Mouse (Mus musculus) left cerebral cortex, adult 11 months (tissue): ENCODE measurements around the gene Pde10a.

Experiments used
- DNase-seq: peaks from one replicate; pipeline ENCODE4 v3.0.0; 2022; ENCODE audit warnings: low spot score

The Pde10a gene

DNA sequence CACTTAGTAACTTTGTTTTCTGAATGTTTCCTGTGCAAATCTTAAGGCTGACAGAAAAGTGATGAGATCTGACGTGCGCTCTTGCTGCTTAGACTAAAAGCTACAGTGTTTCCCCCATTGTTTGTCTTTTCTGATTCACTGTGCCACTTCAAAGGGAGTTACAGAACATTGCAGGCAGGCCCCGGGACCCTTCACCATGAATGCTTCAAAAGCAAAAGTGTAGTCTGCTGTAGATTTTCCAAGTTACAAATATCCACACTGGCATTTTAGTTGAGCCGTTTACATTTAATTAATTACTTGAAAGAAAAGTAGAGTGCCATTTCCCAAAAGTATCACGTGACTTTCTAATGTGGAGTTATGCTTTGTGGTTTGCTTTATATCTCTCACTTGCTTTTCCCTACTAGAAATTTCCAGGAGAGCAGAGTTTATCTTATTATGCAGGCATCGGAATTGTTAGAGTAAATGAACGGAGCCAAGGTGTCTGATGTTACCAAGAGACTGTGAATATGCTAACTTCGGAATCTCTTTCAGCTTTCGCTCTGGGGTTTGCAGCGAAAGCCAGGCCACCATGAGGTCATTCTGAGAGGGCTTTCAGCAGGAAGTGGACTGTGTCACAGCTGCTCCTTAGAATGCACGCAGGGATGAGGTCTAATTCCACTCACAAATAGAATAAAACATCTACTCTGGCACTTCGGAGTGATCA lies 447.1 kb downstream of the Pde10a start:
- no peak for DNase-seq

DNA sequence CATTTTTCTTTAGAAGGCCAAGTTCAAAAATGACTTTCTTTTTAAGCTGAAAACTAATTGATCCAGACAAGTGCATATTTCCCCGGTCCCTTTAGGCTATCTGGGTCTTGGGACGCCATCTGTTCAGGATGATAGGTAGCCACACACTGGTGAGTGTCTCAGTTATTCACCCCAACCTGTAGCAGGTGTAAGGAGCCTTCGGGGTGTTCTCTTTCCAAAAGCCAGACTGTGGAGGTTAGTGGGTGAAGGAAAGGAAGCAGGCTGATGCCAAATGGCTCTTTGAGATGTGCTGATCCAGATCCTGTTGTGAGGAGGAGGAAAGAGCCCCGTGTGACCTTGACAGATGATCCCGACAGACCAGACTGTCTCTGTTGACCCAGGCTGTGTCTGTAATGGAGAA lies 448.2 kb downstream of the Pde10a start:
- no peak for DNase-seq

DNA sequence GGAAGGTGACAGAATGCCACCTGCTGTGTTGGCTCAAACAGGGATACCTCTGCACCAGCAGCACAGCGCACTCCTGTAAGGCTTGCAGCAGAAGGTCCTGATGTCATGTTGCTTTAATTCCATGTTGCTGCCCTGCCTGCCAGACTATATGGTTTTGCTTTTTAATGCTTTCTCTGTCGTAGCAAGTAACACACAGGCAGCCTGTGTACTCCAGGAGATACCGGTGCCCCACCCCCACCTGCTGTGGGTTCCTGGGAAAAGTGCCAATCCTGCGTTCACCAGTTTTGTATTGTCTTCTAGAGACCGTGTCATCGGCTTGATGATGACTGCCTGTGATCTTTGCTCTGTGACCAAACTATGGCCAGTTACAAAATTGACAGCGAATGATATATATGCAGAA lies 449.3 kb downstream of the Pde10a start:
- no peak for DNase-seq

DNA sequence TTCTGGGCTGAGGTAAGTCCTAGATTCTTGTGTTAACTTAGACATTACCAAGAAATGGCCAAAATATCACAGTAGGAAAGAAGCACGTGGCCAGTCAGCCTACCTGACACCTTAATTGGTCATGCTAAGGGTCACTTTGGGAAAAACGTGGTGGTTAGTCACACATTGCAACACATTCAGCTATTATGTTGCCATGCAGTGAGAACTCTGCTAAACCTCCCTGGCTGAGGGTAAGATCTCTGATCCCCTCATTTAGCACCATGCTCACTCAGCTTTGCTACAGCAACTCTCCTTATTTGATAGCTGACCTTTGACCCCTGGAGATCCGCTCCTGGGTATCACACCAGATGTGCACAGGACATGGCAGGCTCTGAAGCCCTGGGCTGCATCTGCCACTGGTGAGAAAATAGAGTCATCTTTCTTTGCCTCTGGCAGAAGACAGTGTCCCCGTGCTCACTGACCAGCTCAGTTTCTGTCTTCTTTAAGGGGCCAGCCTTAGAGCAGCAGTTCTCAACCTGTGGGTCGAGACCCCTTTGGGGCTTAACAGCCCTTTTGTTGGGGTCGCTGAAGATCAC lies 449.7 kb downstream of the Pde10a start:
- DNase-seq = no peak

DNA sequence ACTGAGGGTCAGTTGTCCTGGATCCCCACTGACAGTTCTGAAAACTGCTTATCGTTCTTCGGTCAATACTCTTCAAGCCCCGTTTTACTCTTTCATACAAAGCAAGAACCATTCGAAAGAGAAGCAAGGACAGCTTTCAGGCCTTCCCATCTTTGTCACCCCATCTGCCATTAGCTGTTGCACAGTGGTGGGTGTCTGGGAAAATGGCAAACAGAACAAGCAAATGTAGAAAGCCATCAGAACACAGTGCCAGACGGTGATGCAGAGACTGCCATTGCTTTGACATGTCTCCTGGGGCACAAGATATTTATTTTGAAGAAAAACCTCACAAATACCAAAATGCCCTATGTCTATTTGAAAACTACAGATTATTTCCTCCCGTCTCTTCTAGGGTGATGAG lies 451.6 kb downstream of the Pde10a start:
- DNase-seq = no peak

DNA sequence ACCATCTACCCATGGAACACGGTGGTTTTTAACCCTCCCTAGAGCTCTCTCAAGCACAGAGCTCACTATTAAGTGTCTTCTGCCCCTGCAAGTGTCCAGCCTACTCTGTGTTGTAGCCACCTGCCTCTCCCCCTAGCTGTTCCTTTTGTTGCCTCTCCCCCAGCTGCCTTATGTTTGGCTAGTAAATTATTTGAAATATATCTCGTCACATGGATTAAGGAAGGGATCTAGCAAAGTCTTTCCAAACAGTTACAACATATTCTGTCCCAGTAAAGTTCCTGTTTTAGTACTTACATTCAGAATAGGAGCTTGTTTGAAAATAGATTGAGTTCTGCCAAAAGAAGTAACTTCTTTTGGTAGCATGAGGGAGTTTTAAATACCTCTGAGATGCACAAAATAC lies 452.1 kb downstream of the Pde10a start:
- no peak for DNase-seq

DNA sequence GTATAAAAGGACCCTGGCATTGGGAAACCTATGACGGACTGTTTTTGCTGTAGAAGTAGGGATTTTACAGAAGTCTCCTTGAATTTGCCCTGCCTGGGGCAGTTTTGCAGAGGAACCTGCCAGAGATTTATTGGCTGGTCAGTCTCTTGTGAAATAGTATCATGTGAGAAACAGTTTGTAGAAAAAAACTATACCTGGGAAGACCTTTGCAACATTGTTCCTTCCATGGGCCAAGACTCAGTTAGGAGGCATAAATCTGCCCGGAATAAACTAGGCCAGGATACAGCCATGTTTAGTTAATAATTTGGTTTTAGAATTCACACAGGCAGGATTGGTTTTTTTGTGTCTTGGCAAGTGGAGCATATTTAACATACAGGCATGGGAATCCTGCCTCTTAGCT lies 458.4 kb downstream of the Pde10a start:
- DNase-seq = no peak

DNA sequence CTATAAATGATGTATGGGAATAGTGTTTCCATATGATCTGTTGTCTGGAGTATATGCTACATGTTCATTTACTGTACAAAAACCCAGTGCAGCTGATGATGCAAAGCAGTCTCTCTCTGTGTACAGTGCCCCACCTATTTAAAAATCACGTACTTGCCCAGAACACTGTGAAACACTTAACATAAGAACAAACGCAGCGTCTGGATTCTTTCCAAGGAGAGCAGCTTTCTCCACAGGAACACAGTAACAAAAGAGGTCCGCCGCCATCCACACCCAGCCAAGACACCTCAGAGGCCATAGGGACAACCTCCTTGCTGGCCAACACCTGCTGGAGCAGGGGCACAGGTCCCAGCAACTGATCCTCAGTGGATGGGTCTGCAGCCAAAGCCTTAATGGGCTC lies 460.5 kb downstream of the Pde10a start:
- no peak for DNase-seq

DNA sequence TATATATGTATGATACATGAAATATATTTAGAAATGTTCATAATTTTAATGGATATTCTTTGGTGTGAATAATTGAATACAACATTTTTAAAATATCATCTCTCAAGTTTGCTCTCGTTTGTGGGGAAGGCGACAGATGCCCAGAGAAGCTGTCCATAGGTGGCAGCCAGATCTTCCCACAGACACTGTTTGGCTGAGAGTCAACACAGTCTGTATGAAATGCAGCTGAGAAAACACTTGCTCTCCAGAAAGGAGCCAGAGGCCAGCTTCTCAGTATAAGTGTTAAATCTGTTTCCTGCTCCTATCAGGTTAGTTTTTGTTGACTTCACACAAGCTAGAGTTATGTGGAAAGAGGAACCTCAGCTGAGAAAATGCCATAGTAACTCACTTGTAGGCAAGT lies 461.4 kb downstream of the Pde10a start:
- DNase-seq = no peak

DNA sequence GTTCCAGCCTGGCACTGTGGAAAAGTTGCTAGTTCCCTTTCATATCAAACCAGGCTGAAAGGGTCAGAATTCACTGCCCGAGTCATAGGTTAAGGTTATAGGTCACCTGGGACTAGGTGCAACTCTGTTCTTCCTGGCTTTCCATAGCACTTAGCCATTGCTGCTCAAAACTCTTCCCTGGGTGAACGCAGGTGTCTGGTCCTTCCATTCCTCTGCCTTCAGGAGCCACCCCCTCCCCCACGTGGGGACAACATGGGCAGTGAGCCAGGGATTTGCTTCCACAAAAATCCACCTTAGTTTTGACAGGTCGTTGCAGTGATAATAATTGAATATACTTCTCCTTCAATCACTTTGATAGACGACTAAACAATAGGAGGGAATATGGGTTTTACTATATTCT lies 462.2 kb downstream of the Pde10a start:
- DNase-seq = no peak

DNA sequence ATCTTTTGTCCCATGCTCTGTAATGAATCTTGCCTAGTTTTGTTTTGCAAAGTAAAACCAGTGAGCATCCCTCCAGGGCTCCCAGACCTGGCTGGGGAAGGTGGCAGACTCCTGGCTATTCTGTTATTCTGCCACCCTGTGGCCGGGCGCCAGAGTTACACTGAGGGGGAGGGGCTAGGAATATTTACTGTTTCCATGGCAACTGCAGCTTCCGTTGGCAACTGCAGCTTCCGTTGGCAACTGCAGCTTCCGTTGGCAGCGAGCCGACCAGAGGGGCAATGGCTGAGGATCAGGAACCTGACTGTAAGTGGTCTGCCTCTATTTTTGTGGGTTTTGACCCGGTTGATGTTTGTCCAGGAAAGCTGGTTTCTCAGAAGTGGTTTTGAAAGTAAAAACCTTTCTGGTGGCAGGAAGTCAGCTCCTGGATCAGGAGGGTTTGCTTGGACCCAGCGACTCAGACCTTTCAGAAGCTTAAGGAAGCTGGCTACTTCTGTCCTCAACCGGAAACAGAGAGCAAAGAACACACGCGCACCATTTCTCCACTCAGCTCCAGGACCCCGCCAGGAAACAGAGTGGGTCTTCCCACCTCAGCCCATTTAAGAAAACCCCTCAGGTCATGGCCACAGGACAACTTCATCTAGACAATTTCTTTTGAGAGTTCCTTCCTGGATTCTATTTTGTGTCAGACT lies 463.1 kb downstream of the Pde10a start, which contains the start of gene 1700010I14Rik:
TSS of gene 1700010I14Rik (plus strand) at position 215 of the 689 bp plus-strand sequence.
- DNase-seq = peak; percentile 84

DNA sequence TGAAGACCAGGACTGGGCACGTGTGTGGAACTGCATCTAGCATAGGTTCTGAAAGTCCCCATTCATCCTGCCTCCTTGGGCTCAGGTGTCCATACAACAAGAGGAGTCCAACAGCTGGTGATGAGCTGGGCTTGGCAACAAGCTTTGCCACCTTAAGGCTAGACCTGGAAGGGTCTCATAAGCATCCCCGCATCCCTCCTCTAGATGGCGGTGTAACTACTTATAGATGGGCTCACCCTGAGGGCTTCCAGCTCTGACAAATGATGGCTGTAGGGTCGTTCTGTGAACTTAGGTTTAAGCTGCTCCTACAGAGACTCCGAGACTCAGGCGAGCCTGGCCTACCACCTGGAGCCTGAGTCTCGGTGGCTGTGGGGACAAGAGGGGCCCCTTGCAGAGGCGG lies 466.0 kb downstream of the Pde10a start:
- DNase-seq = no peak

DNA sequence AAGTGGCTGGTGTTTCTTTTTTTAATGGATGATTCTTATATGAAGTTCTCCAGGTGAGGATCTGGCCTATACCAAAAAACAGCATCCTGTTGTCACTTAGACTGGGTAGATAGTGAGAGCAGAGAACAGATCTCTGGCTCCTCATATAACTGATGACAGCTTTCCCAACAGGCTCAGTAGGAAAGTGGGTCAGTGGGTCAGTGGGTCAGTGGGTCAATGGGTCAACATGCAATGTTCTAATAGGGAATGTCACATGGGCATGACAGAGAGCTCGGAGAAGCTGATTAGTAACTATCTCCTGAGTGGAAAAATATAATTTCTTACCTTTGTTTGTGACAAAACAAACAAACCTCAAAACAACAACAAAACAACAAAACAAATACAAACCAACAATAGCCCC lies 470.2 kb downstream of the Pde10a start:
- no peak for DNase-seq

DNA sequence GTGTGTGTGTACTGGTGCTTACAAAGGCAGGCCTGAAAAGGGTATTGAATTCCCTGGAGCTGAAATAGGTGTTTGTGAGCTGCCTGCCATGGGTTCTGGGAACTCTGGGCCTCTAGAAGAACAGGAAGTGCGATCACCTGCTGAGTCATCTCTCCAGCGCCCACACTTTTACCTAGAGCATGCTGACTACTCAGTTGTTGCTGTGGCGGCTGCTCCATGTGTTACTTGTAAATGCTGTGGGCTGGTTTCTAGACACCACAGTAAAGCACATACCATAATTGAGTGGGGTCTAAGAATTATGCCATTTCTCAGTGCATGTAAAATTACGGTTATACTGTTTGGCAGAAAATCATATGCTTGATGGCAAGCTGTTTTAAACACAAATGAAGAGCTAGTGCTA lies 477.3 kb downstream of the Pde10a start:
- DNase-seq = no peak

DNA sequence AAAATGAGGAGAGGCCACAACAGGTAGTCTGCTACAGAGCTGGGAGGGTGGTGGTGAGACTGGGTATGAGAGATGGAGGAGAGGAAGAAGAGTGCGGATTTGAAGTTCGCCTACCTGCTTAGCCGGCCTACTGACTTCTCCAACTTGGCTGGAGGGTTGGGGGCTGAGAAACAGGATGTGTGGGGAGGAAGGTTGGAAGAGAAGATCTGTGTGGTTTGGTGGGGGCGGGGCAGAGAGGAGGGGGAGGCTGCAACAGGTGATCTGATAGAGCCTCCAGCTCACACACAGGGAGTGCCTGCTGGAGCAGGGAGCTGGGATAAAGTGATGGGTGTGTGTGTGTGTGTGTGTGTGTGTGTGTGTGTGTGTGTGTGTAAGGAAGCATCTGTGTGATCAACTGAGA lies 479.3 kb downstream of the Pde10a start:
- DNase-seq = no peak

DNA sequence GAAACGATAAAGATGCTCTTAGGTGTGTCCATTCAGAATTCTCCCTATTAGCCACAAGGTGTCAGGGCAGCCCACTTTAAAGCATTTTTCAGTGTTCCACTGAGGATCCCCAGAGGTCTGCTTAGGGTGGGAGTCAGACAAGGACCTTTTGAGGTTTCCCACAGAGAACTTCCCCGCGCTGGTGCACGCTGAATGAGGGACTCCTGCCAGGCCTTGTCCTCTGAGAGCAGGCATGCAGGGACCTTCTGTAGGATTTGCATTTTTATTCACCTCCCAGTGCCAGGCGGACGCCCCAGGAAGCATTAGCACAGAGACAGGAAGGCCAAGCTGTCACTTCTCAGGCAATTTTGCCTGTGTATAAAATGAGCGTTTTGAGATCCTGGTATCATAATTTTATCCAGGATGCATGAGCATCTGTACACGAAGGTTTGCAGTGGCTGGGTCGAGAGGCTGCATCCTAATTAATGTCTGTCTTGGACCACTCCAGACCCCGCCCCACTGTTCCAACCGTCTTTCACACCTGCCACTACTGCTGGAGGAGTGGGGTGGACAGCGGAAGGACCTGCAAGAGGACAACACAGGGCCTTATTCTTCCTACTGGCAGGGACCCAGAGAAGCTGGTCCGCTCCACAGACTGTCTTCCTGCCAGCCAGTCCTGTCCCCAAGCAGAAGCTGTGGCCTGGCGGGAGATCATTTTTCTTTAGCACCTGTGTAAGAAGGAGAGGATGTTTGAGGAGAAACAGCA lies 498.2 kb downstream of the Pde10a start:
- DNase-seq = no peak

DNA sequence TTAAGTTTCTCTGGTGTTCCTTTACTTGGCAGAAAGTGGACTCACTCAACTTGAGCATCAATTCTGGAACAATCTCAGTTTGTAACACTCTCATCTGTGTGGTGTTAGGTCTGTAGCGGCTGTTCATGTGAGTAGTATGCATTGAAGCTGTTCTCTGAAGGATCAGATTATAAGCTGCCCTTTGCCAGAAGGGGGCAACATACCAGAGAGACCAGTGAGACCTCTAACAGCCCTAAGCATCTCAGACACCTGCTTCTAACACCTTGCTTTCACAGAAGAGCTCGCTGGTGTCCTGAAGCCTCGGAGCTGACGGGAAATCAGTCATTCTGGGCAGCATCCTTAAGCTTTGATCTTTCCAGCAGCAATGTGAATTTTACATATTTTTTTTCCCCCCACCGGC lies 505.0 kb downstream of the Pde10a start:
- DNase-seq = no peak

DNA sequence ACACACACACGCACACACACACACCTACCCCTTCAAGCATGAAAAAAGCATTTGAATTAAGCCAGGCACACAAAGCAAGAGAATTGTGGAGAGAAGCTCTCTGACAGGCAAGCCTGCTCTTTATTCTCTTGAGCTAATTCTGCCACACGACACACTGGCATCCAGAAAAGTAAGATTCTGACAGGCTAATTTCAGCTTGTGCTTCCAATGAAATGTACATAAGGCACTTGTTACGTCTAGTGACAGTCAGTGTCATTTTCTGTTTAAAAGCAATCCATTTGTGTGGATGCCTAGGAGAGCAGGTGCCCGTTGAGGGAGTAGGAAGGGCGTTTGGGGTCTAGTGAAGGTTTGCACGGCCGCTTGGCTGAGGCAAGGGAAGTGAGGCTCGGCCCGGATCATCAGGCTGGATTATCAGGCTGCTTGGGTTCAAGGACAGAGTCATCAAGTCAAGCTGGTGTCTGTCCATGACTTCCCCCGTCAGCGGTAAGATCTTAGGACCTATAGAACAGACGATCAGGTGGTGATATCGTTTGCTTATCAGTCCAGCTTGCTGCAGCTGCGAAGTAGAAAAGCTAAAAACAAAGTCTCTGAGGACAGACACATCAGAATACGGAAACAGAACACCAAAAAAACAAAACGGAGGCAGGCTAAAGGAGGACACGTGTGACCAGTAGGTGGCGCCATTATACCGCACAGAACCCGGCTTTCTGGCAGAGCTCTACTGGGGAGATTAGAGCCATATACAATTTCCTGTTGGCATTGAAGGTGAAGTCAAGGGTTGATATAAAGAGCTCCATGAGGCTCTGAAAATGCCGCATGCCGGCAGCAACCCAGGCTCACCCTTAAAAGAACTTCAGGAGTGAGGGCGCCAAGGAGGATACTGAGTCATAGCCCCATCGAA lies 506.3 kb downstream of the Pde10a start:
- DNase-seq = peak; percentile 73

DNA sequence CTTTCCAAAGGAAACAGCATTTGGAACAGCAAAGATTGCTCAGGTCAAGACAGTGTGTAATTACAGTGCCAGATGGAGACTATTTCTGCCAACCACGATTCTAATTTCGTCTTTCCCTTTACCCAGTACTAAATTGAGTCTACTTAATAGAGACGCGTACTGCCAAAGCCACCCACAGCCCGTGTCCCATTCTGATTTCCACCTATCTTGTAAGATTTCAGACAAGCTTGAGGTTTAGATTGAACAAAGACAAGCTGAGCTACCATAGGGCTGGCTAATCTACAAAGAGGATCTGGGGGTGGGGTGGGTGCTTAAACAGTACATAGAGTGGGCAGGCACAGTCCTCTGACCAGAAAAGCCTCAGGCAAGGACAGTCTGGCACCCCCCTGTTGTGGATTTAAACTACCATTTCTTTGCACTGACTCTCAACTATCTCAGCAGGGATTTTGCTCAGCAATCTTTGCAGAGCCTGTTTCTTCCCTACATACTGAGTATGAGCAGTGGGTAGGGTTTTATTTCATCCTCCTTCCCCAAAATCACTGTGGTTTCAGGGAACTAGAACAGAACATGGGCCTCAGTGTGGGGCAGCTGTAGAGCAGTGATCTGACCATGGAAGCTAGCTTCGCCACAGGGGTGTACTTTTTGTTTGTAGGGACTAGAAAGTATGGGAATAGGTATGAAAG lies 507.3 kb downstream of the Pde10a start:
- no peak for DNase-seq

DNA sequence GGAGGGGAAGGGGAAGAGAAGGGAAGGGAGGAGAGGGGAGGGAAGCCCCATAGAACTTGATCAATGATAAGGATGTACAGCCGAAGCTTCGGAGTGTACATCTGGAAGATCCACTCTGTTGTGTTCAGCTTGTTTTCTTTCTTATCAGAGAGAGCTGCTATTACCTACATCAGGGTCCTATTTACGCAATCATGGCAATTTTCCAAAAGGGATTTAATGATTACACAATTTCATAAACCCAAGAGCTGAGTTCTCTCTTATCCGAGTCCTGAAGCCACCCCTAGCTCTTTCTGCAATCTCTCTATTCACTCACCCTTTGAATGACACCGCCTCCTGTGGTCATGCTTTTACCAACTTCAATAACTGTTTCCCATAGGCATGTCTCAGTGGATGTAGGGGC lies 508.3 kb downstream of the Pde10a start:
- no peak for DNase-seq
